Mouse (Mus musculus) olfactory bulb, adult 2 months (tissue): ENCODE measurements at regions not wholly inside any gene's neighbourhood (a gene's known extent, or its start where the extent isn't known, plus 50 kb on each side); places are given as distances from the start of the nearest gene placed in this dataset.

Source experiments
- H3K27ac ChIP-seq: fragments of 200-500 bp; 2 replicates; pipeline ENCODE4 v1.5.1; 2012; ENCODE audit warnings: low read depth, low read length; ENCODE audit not compliant: insufficient read depth
- H3K4me1 ChIP-seq: fragments of 200-500 bp; 2 replicates; pipeline ENCODE4 v1.6.1; 2012; ENCODE audit warnings: low read length; ENCODE audit not compliant: control insufficient read depth, insufficient read depth
- H3K4me3 ChIP-seq: fragments of 200-500 bp; 2 replicates; pipeline ENCODE4 v1.5.1; 2012; ENCODE audit warnings: mild to moderate bottlenecking, low read depth, low read length, moderate library complexity; ENCODE audit not compliant: insufficient read depth
- CTCF ChIP-seq: fragments of 200-500 bp; IDR thresholded peaks from 2 replicates; pipeline ENCODE4 v1.5.1; 2012; ENCODE audit warnings: low read depth, mild to moderate bottlenecking, low read length, moderate library complexity; ENCODE audit not compliant: insufficient read depth
- POLR2A ChIP-seq: fragments of 200-500 bp; IDR thresholded peaks from 2 replicates; pipeline ENCODE4 v1.6.1; 2012; ENCODE audit warnings: mild to moderate bottlenecking, low read depth, low read length, moderate library complexity; ENCODE audit not compliant: insufficient read depth
- WGBS: fragments of 180-500 bp; shearing (Covaris S2); methylation state at CpG from one replicate; pipeline ENCODE4 v1.1.7; 2018; 5-methylcytosine and 5-hydroxymethylcytosine counted together

DNA sequence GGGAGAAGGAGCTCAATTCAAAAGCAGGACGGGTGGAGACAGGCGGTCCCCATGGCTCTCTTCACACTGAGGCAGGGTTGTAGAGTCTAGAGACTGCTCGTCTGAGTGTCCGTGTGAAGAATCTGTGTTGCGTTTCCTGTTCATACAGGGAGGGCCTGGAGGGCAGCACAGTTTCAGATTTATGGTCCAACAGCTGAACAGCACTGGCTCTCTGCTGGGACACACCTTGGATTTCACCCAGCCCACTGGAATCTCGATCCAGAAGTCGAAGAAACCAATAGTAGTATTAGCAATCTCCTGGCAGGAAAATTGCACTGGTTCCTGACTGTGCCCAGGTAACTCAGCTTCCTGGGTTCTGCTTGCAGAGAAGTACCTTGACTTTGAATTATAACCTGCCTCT lies 345.6 kb upstream of the Tnp1 start:
- H3K4me1 ChIP-seq: peaks cover 9% of the 10 kb centered on the region
- TF ChIP-seq CTCF (no peak), POLR2A (no peak)
- 92% methylated on average over 7 of the region's 7 CpGs for WGBS
- H3K27ac ChIP-seq: no peak overlapping the region
- no peak overlapping the region for H3K4me3 ChIP-seq

DNA sequence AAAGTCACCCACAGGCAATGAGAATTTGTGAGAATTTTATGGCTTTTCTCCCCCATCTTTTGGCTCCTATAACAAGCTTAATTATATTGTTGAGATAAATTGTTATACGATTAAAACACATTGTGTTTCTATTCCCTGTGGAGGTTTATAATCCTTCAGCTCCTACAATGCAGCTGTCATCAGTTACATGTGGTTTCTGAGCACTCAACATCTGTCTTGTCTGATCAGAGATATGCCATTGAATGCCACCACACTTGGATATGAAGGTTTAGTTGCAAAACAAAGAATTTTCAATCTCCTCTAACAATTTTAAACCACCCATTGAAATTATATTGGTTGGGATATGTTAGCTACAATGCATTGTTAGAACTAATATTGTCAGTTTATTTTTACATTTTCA lies 338.7 kb upstream of the Tnp1 start:
- H3K4me1 ChIP-seq: no peaks in the 10 kb centered on the region
- no peak overlapping the region for H3K27ac ChIP-seq
- WGBS: 63% methylated on average over 1 of the region's 1 CpGs
- no peak for TF ChIP-seq POLR2A
- no peak overlapping the region for H3K4me3 ChIP-seq

DNA sequence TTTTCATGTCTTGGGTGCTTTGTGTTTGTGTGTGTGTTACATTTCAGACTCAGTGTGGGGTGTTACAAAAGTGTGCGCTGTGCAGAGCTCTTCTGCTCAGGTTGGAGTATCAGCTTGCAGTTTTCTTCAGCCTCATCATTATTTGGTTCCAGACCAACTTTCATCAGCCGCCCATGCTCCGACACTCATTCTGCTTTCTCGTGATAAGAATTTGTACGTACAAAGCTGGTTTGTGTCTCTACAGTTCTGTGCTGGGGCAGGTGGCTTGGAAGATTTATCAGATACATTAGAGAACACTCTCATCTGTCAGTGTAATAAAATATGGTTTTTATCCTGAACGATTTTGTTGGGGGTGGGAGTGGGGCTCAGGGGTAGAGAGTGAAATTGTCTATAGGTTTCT lies 332.8 kb upstream of the Tnp1 start:
- no peaks in the 10 kb centered on the region for H3K4me1 ChIP-seq
- TF ChIP-seq POLR2A: no peak
- no peak for TF ChIP-seq CTCF
- H3K27ac ChIP-seq: no peak overlapping the region
- H3K4me3 ChIP-seq: no peak overlapping the region
- 64% methylated on average over 6 of the region's 6 CpGs for WGBS

DNA sequence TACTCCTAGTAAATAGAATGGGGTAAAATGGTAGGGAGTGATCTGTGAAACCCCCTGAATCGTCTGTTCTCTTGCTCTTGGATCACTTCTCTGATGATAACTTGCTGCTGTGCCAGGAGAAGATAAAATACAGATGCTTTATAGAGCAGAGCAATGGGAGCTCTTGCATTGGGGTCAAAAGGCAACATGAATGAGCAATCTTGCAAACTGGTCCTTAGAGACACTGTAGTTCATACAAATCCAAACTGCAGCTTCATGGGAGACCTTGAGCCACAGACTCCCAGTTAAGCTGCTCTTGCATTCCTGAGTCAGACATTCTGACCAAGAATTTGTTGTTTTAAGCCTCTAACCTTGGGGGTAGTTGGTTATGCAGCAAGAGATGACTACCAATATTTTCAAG lies 328.9 kb upstream of the Tnp1 start:
- no peaks in the 10 kb centered on the region for H3K4me1 ChIP-seq
- no peak overlapping the region for H3K4me3 ChIP-seq
- TF ChIP-seq CTCF (no peak), POLR2A (no peak)
- WGBS: 48% methylated on average over 1 of the region's 1 CpGs
- H3K27ac ChIP-seq: no peak overlapping the region

DNA sequence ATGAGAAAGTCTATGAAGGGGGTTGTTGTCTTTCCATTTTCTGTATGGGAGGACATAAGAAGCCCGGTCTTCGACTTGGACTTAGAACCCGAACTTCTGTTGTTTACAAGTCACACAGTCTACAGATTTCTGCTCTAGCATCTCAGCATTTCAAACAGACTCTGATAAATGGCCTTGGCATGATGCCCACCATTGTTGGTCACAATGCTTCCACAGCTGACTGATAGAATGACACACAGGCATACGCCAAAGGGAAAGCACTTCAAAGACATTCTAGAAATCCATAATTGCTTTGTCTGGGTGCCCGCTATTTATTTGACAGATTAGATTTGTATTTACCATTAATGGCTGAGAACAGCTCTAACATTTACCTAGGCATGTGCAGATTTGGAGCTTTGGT lies 326.2 kb upstream of the Tnp1 start:
- WGBS: 84% methylated on average over 5 of the region's 5 CpGs

DNA sequence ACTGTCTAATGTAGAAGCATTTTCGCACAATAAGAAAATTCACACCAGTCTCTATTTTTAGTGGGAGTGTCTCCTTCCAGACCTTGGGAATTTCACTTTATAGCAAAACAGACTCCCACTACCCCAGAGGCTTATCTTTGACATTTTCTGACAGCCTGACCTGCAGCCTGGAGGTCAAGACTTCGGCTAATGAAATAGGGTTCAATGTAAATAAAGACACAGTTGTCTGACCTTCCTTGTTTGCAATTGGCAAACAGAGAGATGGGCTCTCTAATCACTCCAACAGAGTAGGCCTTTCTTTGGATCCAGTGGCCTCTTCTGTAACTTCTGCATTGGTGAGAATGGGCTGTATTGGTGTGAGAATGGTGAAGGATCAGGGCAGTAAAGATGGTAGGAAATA lies 321.7 kb upstream of the Tnp1 start:
- Histone ChIP-seq H3K4me1 (no peaks in the 10 kb centered on the region), H3K4me3 (no peak overlapping the region), H3K27ac (no peak overlapping the region)
- WGBS: 95% methylated on average over 2 of the region's 2 CpGs
- no peak for TF ChIP-seq POLR2A
- no peak for TF ChIP-seq CTCF

More for the DNA sequence above, 326.2 kb upstream of the Tnp1 start:
- Histone ChIP-seq H3K4me1 (no peaks in the 10 kb centered on the region), H3K27ac (no peak overlapping the region), H3K4me3 (no peak overlapping the region)
- TF ChIP-seq POLR2A (no peak), CTCF (no peak)

DNA sequence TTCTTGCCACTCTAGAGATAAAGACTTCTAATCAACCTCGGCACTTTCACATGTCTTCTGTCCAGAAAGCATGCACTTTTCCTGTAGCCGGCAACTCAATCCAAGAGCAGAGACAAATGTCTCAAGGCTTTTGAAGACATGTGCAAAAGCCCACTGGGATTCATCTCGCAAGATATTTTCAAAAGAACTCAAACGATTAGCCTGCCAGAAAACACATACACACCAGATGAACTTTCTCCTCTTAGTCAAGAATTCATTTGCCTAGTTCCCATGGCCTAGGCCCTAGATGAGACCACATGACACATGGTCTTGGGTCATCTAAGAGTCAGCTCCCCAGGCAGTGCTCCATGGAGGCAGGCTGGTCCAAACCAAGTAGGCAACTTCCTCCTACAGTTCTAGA lies 293.8 kb upstream of the Tnp1 start:
- no peak for TF ChIP-seq CTCF
- TF ChIP-seq POLR2A: no peak
- Histone ChIP-seq H3K4me1 (0 out of 2 replicates have a peak, but pooled peaks cover 2% of the 10 kb centered on the region), H3K4me3 (no peak overlapping the region), H3K27ac (no peak overlapping the region)
- 94% methylated on average over 4 of the region's 4 CpGs for WGBS

DNA sequence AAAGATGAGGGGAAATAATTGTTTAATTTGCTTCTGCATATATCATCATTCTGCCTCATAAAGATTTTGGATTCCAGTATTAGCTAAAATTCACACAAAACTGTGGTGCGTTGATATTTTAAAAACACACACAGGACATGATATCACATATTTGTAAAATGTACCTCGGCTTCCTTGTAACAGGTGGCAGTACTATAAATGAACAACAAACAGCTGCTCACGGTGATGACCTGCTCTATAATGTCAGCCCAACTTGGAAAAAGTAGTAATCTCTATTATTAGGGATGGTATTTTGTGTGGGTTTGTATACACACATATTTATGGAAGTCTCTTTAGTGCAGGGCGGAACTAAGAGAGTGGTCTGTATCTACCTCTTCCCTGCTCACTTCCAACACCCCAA lies 292.7 kb upstream of the Tnp1 start:
- no peak for TF ChIP-seq POLR2A
- TF ChIP-seq CTCF: no peak
- Histone ChIP-seq H3K27ac (no peak overlapping the region), H3K4me3 (no peak overlapping the region), H3K4me1 (no peaks in the 10 kb centered on the region)
- WGBS: 68% methylated on average over 4 of the region's 4 CpGs

DNA sequence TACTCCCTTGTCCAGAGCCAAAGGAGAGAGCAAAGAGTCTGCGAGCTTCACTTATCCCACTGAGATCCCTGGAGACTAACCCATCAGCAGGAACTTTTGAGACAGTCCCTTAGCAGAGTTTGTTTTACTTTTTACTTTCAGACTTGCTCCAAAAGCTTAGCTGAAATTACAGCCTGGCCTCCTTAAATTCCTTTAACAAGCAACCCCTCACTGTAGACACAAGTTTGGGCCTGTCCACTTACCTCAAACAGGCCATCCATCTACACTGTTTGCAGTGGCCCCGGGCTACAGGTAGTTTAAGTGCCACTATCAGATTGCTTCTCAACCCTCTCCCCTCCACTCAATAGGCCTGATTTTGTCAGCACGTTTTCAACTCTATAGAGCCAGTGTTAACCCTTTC lies 291.5 kb upstream of the Tnp1 start:
- WGBS: 48% methylated on average over 3 of the region's 3 CpGs
- Histone ChIP-seq H3K27ac (no peak overlapping the region), H3K4me3 (no peak overlapping the region), H3K4me1 (no peaks in the 10 kb centered on the region)
- no peak for TF ChIP-seq POLR2A
- TF ChIP-seq CTCF: no peak

DNA sequence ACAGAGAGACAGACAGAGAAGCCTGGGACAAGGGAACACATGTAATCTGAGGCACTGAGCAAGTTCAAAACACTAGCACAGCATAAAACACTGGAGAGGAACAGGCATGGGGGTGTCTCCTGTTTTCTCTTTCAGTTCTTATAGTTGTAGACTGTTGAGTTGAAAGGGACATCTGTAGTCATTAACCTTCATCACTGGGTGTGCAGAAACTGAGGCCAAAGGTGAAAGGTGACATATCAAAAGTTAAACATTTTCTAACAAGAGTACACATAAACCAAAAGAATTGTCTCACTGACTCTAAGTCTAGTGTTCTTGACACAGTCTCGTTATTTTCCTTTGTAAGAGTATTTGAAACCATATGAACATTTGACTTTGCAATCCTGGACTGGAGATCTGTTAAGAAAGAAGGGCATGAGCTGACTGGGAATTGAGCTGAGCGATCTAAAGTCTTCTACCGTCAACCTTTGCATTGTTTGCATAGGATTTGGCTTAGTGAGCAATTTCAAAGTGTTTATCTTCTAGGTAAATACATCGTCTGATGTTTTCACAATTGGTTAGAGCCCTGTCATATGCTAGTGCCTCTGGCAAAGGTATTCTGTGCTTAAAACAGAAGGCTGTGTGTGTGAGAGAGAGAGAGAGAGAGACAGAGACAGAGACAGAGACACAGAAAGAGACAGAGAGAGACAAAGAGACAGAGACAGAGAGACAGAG lies 284.4 kb upstream of the Tnp1 start:
- H3K27ac ChIP-seq: no peak overlapping the region
- H3K4me1 ChIP-seq: no peaks in the 10 kb centered on the region
- TF ChIP-seq CTCF: no peak
- TF ChIP-seq POLR2A: no peak
- WGBS: 78% methylated on average over 4 of the region's 4 CpGs
- H3K4me3 ChIP-seq: no peak overlapping the region
